Mouse (Mus musculus) MEL (cell line): ENCODE measurements around the gene Matn3. TPM values are rescaled to one million over a fixed set of nuclear protein-coding genes. Genes with fewer than 3 reads are reported as not detected.

Experiments
- DNase-seq: peaks from one replicate; pipeline ENCODE4 v3.0.0; 2011; ENCODE audit warnings: low read depth, low spot score
- H3K27ac ChIP-seq: 2 replicates; pipeline ENCODE4 v1.5.1; 2012; ENCODE audit warnings: low read depth, mild to moderate bottlenecking, control low read depth, low read length, moderate library complexity; ENCODE audit not compliant: control insufficient read depth
- H3K27me3 ChIP-seq, 2 experiments: fragments of 150-350 bp in 1 of 2; sonication (generic) in 1 of 2; 2 replicates each; pipeline ENCODE4 v1.6.1; 2012; ENCODE audit warnings: low read length in 2 of 2, mild to moderate bottlenecking in 2 of 2, improper control_type of control experiment in 1 of 2, moderate library complexity in 1 of 2; ENCODE audit not compliant: insufficient read depth in 2 of 2, control insufficient read depth in 1 of 2
- H3K36me3 ChIP-seq, 2 experiments: 2 replicates each; pipeline ENCODE4 v1.6.1; 2012 to 2014; ENCODE audit warnings: low read length in 2 of 2, improper control_type of control experiment in 1 of 2, inconsistent platforms in 1 of 2, mild to moderate bottlenecking in 1 of 2; ENCODE audit not compliant: insufficient read depth in 2 of 2, control insufficient read depth in 1 of 2
- H3K4me1 ChIP-seq, 2 experiments: fragments of 150-350 bp in 1 of 2; sonication (generic) in 1 of 2; 2 replicates each; pipeline ENCODE4 v1.6.1; 2012; ENCODE audit warnings: low read length in 2 of 2, improper control_type of control experiment in 1 of 2, mild to moderate bottlenecking in 1 of 2; ENCODE audit not compliant: insufficient read depth in 2 of 2, control insufficient read depth in 1 of 2
- H3K4me3 ChIP-seq, 2 experiments: fragments of 150-350 bp in 1 of 2; sonication (generic) in 1 of 2; 2 replicates each; pipeline ENCODE4 v1.5.1; 2012; ENCODE audit warnings: low read depth in 2 of 2, low read length in 2 of 2, mild to moderate bottlenecking in 2 of 2, moderate library complexity in 2 of 2, control low read depth in 1 of 2, improper control_type of control experiment in 1 of 2; ENCODE audit not compliant: control insufficient read depth in 1 of 2, insufficient read depth in 1 of 2
- H3K79me2 ChIP-seq: 2 replicates; pipeline ENCODE4 v1.6.1; 2012; ENCODE audit warnings: mild to moderate bottlenecking, low read length, moderate library complexity; ENCODE audit not compliant: control insufficient read depth, poor library complexity, insufficient read depth
- H3K9ac ChIP-seq: 2 replicates; pipeline ENCODE4 v1.6.1; 2012; ENCODE audit warnings: low read depth, mild to moderate bottlenecking, control low read depth, low read length, moderate library complexity; ENCODE audit not compliant: control insufficient read depth, poor library complexity, severe bottlenecking
- H3K9me3 ChIP-seq: fragments of 150-350 bp; sonication (generic); replicated peaks from 2 replicates; pipeline ENCODE4 v1.6.1; 2012; ENCODE audit warnings: mild to moderate bottlenecking, low read length, improper control_type of control experiment, moderate library complexity; ENCODE audit not compliant: insufficient read depth
- CHD1 ChIP-seq: IDR thresholded peaks from 2 replicates; pipeline ENCODE4 v1.6.1; 2012; ENCODE audit warnings: low read depth, mild to moderate bottlenecking, inconsistent platforms, low read length, improper control_type of control experiment
- E2F4 ChIP-seq: IDR thresholded peaks from 2 replicates; pipeline ENCODE4 v1.6.1; 2011; ENCODE audit warnings: low read depth, low read length, improper control_type of control experiment, borderline replicate concordance
- EP300 ChIP-seq, 2 experiments: IDR thresholded peaks; 2 replicates each; pipeline ENCODE4 v1.6.1; 2011; ENCODE audit warnings: improper control_type of control experiment in 2 of 2, low read length in 2 of 2, low read depth in 1 of 2, mild to moderate bottlenecking in 1 of 2
- ETS1 ChIP-seq: IDR thresholded peaks from 2 replicates; pipeline ENCODE4 v1.6.1; 2012; ENCODE audit warnings: low read depth, mild to moderate bottlenecking, inconsistent platforms, low read length, improper control_type of control experiment, moderate library complexity
- GABPA ChIP-seq: IDR thresholded peaks from 2 replicates; pipeline ENCODE4 v1.6.1; 2012; ENCODE audit warnings: low read depth, mild to moderate bottlenecking, inconsistent platforms, low read length, improper control_type of control experiment, moderate library complexity
- GATA1 ChIP-seq: IDR thresholded peaks from 2 replicates; pipeline ENCODE4 v1.6.1; 2011; ENCODE audit warnings: low read depth, low read length, improper control_type of control experiment
- HCFC1 ChIP-seq: IDR thresholded peaks from 2 replicates; pipeline ENCODE4 v1.6.1; 2012; ENCODE audit warnings: low read depth, mild to moderate bottlenecking, inconsistent platforms, low read length, improper control_type of control experiment, moderate library complexity
- MAFK ChIP-seq: IDR thresholded peaks from 2 replicates; pipeline ENCODE4 v1.6.1; 2011; ENCODE audit warnings: low read depth, mild to moderate bottlenecking, low read length, improper control_type of control experiment, borderline replicate concordance
- MAX ChIP-seq: IDR thresholded peaks from 2 replicates; pipeline ENCODE4 v1.6.1; 2011; ENCODE audit warnings: low read length, improper control_type of control experiment
- MXI1 ChIP-seq: IDR thresholded peaks from 2 replicates; pipeline ENCODE4 v1.6.1; 2011; ENCODE audit warnings: mild to moderate bottlenecking, low read depth, low read length, improper control_type of control experiment
- MYC ChIP-seq: IDR thresholded peaks from 2 replicates; pipeline ENCODE4 v1.6.1; 2011; ENCODE audit warnings: low read depth, mild to moderate bottlenecking, low read length, improper control_type of control experiment, moderate library complexity
- NELFE ChIP-seq: IDR thresholded peaks from 2 replicates; pipeline ENCODE4 v1.6.1; 2011; ENCODE audit warnings: low read depth, low read length, improper control_type of control experiment
- NRF1 ChIP-seq: IDR thresholded peaks from 2 replicates; pipeline ENCODE4 v1.6.1; 2014; ENCODE audit warnings: low read depth, mild to moderate bottlenecking, inconsistent platforms, low read length, improper control_type of control experiment, moderate library complexity; ENCODE audit not compliant: poor library complexity, insufficient read depth, severe bottlenecking
- RAD21 ChIP-seq: IDR thresholded peaks from 2 replicates; pipeline ENCODE4 v1.6.1; 2011; ENCODE audit warnings: mild to moderate bottlenecking, low read depth, low read length, improper control_type of control experiment
- RCOR1 ChIP-seq: IDR thresholded peaks from 2 replicates; pipeline ENCODE4 v1.6.1; 2012; ENCODE audit warnings: low read depth, mild to moderate bottlenecking, inconsistent platforms, low read length, improper control_type of control experiment
- SIN3A ChIP-seq: IDR thresholded peaks from 2 replicates; pipeline ENCODE4 v1.6.1; 2012; ENCODE audit warnings: low read length, improper control_type of control experiment, inconsistent platforms
- SMC3 ChIP-seq: IDR thresholded peaks from 2 replicates; pipeline ENCODE4 v1.6.1; 2011; ENCODE audit warnings: low read depth, low read length, improper control_type of control experiment
- TAL1 ChIP-seq: IDR thresholded peaks from 2 replicates; pipeline ENCODE4 v1.6.1; 2012; ENCODE audit warnings: mild to moderate bottlenecking, inconsistent platforms, low read length, moderate library complexity, mixed read lengths
- TBP ChIP-seq: IDR thresholded peaks from 2 replicates; pipeline ENCODE4 v1.8.0; 2011; ENCODE audit warnings: low read depth, low read length, improper control_type of control experiment
- TCF12 ChIP-seq: IDR thresholded peaks from 2 replicates; pipeline ENCODE4 v1.6.1; 2014; ENCODE audit warnings: low read depth, mild to moderate bottlenecking, inconsistent platforms, low read length, improper control_type of control experiment, moderate library complexity
- USF1 ChIP-seq: IDR thresholded peaks from 2 replicates; pipeline ENCODE4 v1.6.1; 2014; ENCODE audit warnings: low read depth, mild to moderate bottlenecking, inconsistent platforms, low read length, improper control_type of control experiment, moderate library complexity
- ZC3H11A ChIP-seq: IDR thresholded peaks from 2 replicates; pipeline ENCODE4 v1.6.1; 2012; ENCODE audit warnings: low read depth, mild to moderate bottlenecking, inconsistent platforms, low read length, improper control_type of control experiment
- ZKSCAN1 ChIP-seq: IDR thresholded peaks from 2 replicates; pipeline ENCODE4 v1.6.1; 2012; ENCODE audit warnings: low read depth, mild to moderate bottlenecking, inconsistent platforms, low read length, improper control_type of control experiment, moderate library complexity
- ZMIZ1 ChIP-seq: IDR thresholded peaks from 2 replicates; pipeline ENCODE4 v1.6.1; 2012; ENCODE audit warnings: low read depth, mild to moderate bottlenecking, inconsistent platforms, low read length, improper control_type of control experiment, moderate library complexity
- polyA plus RNA-seq, 2 experiments: library from polyadenylated mRNA; stranded (reverse) in 1 of 2; unstranded in 1 of 2; fragments of >175 nt in 1 of 2; fragments of >200 nt in 1 of 2; gene quantifications; 2 replicates each; pipeline versions ENCODE4 v1.2.1 to v1.2.4; 2012; ENCODE audit warnings: low replicate concordance in 2 of 2, low read depth in 1 of 2; ENCODE audit not compliant: insufficient read length in 2 of 2, insufficient read depth in 1 of 2, missing spikeins in 1 of 2
- total RNA-seq: library from RNA; depleted of rRNA; stranded (reverse); fragments of 300-350 nt; gene quantifications from 2 replicates; pipeline ENCODE4 v1.2.3, GENCODE M21; 2012

Matn3 gene
- total and polyA plus RNA-seq, 3 experiments: not detected

GRCm38 (mm10) chr12:8941699-8942392 lies 5.9 kb upstream of the Matn3 start:
- H3K27ac ChIP-seq: 0 out of 2 replicates have a peak overlapping the region, but pooled peaks have one; percentile 23
- peak; percentile 88 for DNase-seq
- no peak overlapping the region for H3K9ac ChIP-seq

GRCm38 (mm10) chr12:8947163-8947562 lies 566 bp upstream of the Matn3 start:
- DNase-seq: no peak
- H3K27ac ChIP-seq: no peak overlapping the region
- H3K79me2 ChIP-seq: no peaks in the 10 kb centered on the region
- H3K27me3 ChIP-seq: no peaks in the 10 kb centered on the region; a peak in 1 of 4 replicates
- no peak overlapping the region for H3K4me3 ChIP-seq
- no peak overlapping the region for H3K9ac ChIP-seq
- peaks cover 0 to 4% of the 10 kb centered on the region in 2 experiments; a peak in 1 of 4 replicates for H3K4me1 ChIP-seq
- no peak for TF ChIP-seq HCFC1
- TF ChIP-seq MAFK: no peak
- no peak for TF ChIP-seq GABPA
- no peak for TF ChIP-seq TBP
- TF ChIP-seq USF1: no peak
- no peak for TF ChIP-seq TCF12
- TF ChIP-seq MAX: no peak
- TF ChIP-seq E2F4: no peak
- no peak for TF ChIP-seq ZMIZ1
- no peaks in the 10 kb centered on the region for H3K9me3 ChIP-seq
- H3K36me3 ChIP-seq: peaks cover 0 to 2% of the 10 kb centered on the region in 2 experiments; a peak in 1 of 4 replicates

More at GRCm38 (mm10) chr12:8941699-8942392, 5.9 kb upstream of the Matn3 start:
- Histone ChIP-seq H3K4me3 (no peak overlapping the region), H3K9me3 (no peaks in the 10 kb centered on the region), H3K79me2 (no peaks in the 10 kb centered on the region), H3K36me3 (peaks cover 0 to 2% of the 10 kb centered on the region in 2 experiments; a peak in 2 of 4 replicates), H3K27me3 (no peaks in the 10 kb centered on the region), H3K4me1 (peaks cover 0 to 4% of the 10 kb centered on the region in 2 experiments; a peak in 1 of 4 replicates)
- TF ChIP-seq ZKSCAN1 (no peak), EP300 (IDR thresholded peaks at IDR 0.05; ENCODE audit: low read depth in 1 of 2, low read length in 2 of 2) (peak; percentile 43 to 64; a peak in 3 of 4 replicates), RAD21 (no peak), ZMIZ1 (no peak), MXI1 (peak; percentile 62; the same call in 1 of the 2 replicates), SMC3 (peak; percentile 8; the same call in 1 of the 2 replicates), MYC (peak; percentile 72; the same call in 1 of the 2 replicates), RCOR1 (peak; percentile 100), ZC3H11A (no peak), E2F4 (no peak), GATA1 (peak; percentile 88), HCFC1 (no peak), TAL1 (0 out of 2 replicates have a peak, but pooled peaks have one; percentile 10), CHD1 (no peak), ETS1 (peak; percentile 53; the same call in 1 of the 2 replicates), TBP (0 out of 2 replicates have a peak, but pooled peaks have one; percentile 25), SIN3A (peak; percentile 44; the same call in 1 of the 2 replicates), NRF1 (no peak), TCF12 (0 out of 2 replicates have a peak, but pooled peaks have one; percentile 47), NELFE (no peak)
